Mouse (Mus musculus) CH12.LX (cell line): ENCODE data around the gene Dtd2. TPM values are rescaled to one million over a fixed set of nuclear protein-coding genes. Genes with fewer than 3 reads are reported as not detected.

Source experiments
- DNase-seq: peaks from one replicate; pipeline ENCODE4 v3.0.0-alpha.2; 2013; ENCODE audit errors: extremely low read depth
- H3K27ac ChIP-seq: 2 replicates; pipeline ENCODE4 v1.5.1; 2012; ENCODE audit warnings: low read depth, mild to moderate bottlenecking, control low read depth, moderate library complexity; ENCODE audit not compliant: insufficient read depth
- H3K27me3 ChIP-seq: replicated peaks from 2 replicates; pipeline ENCODE3; 2012; ENCODE audit warnings: inconsistent platforms
- H3K36me3 ChIP-seq, 2 experiments: replicated peaks in 1 of 2; 2 replicates each; pipeline versions ENCODE3 to v1.6.1; 2012; ENCODE audit warnings: inconsistent platforms in 1 of 2, low read length in 1 of 2, mild to moderate bottlenecking in 1 of 2, mixed read lengths in 1 of 2, moderate library complexity in 1 of 2; ENCODE audit not compliant: control insufficient read depth in 1 of 2, insufficient read depth in 1 of 2
- H3K4me1 ChIP-seq, 2 experiments: 2 replicates each; pipeline ENCODE4 v1.6.1; 2012; ENCODE audit warnings: inconsistent platforms in 1 of 2, moderate library complexity in 1 of 2; ENCODE audit not compliant: insufficient read depth in 2 of 2, control insufficient read depth in 1 of 2
- H3K4me2 ChIP-seq: 2 replicates; pipeline ENCODE4 v1.6.1; 2012; ENCODE audit warnings: low read depth, mild to moderate bottlenecking, control low read depth; ENCODE audit not compliant: poor library complexity, insufficient read depth, severe bottlenecking
- H3K4me3 ChIP-seq, 3 experiments: fragments of 150-350 bp in 1 of 3; sonication (generic) in 1 of 3; replicated peaks in 1 of 3; 2 replicates each; pipeline versions ENCODE3 to v1.5.1; 2011 to 2012; ENCODE audit warnings: low read depth in 2 of 3, low read length in 2 of 3, mild to moderate bottlenecking in 2 of 3, moderate library complexity in 2 of 3, control low read depth in 1 of 3, improper control_type of control experiment in 1 of 3, inconsistent platforms in 1 of 3, mixed read lengths in 1 of 3; ENCODE audit not compliant: poor library complexity in 1 of 3
- H3K79me2 ChIP-seq: replicated peaks from 2 replicates; pipeline ENCODE4 v1.6.1; 2012; ENCODE audit warnings: mild to moderate bottlenecking, moderate library complexity; ENCODE audit not compliant: control insufficient read depth, poor library complexity, insufficient read depth, severe bottlenecking; ENCODE audit errors: extremely low read depth
- H3K9ac ChIP-seq: 2 replicates; pipeline ENCODE4 v1.6.1; 2012; ENCODE audit warnings: low read depth, mild to moderate bottlenecking, control low read depth, moderate library complexity; ENCODE audit not compliant: insufficient read depth
- H3K9me3 ChIP-seq: replicated peaks from 2 replicates; pipeline ENCODE3; 2012; ENCODE audit warnings: low read length, inconsistent platforms, mixed read lengths
- BHLHE40 ChIP-seq: IDR thresholded peaks from 2 replicates; pipeline ENCODE4 v1.6.1; 2011; ENCODE audit warnings: mild to moderate bottlenecking, low read depth, low read length, improper control_type of control experiment
- CHD2 ChIP-seq: IDR thresholded peaks from 2 replicates; pipeline ENCODE4 v1.6.1; 2011; ENCODE audit warnings: low read length, improper control_type of control experiment
- CTCF ChIP-seq, 2 experiments: IDR thresholded peaks in 1 of 2; conservative IDR thresholded peaks in 1 of 2; 2 replicates each; pipeline ENCODE4 v1.5.1; 2011 to 2012; ENCODE audit warnings: low read depth in 2 of 2, low read length in 2 of 2, improper control_type of control experiment in 1 of 2, inconsistent platforms in 1 of 2, mild to moderate bottlenecking in 1 of 2, moderate library complexity in 1 of 2
- E2F4 ChIP-seq: IDR thresholded peaks from 2 replicates; pipeline ENCODE4 v1.6.1; 2011; ENCODE audit warnings: low read depth, low read length, improper control_type of control experiment; ENCODE audit not compliant: insufficient replicate concordance
- ELF1 ChIP-seq: IDR thresholded peaks from 2 replicates; pipeline ENCODE4 v1.6.1; 2014; ENCODE audit warnings: low read depth, mild to moderate bottlenecking, inconsistent platforms, low read length, improper control_type of control experiment
- ETS1 ChIP-seq: conservative IDR thresholded peaks from 2 replicates; pipeline ENCODE4 v1.6.1; 2012; ENCODE audit warnings: low read depth, mild to moderate bottlenecking, inconsistent platforms, low read length, improper control_type of control experiment, moderate library complexity
- HCFC1 ChIP-seq: IDR thresholded peaks from 2 replicates; pipeline ENCODE4 v1.6.1; 2012; ENCODE audit warnings: low read depth, mild to moderate bottlenecking, inconsistent platforms, low read length, improper control_type of control experiment
- IRF4 ChIP-seq: IDR thresholded peaks from 2 replicates; pipeline ENCODE4 v1.6.1; 2014; ENCODE audit warnings: low read depth, mild to moderate bottlenecking, inconsistent platforms, low read length, improper control_type of control experiment
- MAFK ChIP-seq: IDR thresholded peaks from 2 replicates; pipeline ENCODE4 v1.6.1; 2011; ENCODE audit warnings: low read length, improper control_type of control experiment; ENCODE audit not compliant: insufficient replicate concordance
- MAX ChIP-seq: IDR thresholded peaks from 2 replicates; pipeline ENCODE4 v1.6.1; 2011; ENCODE audit warnings: low read length, improper control_type of control experiment
- MXI1 ChIP-seq: IDR thresholded peaks from 2 replicates; pipeline ENCODE4 v1.6.1; 2011; ENCODE audit warnings: mild to moderate bottlenecking, low read depth, low read length, improper control_type of control experiment
- NRF1 ChIP-seq: IDR thresholded peaks from 2 replicates; pipeline ENCODE4 v1.6.1; 2014; ENCODE audit warnings: low read depth, mild to moderate bottlenecking, inconsistent platforms, low read length, improper control_type of control experiment, moderate library complexity
- PAX5 ChIP-seq: IDR thresholded peaks from 2 replicates; pipeline ENCODE4 v1.6.1; 2012; ENCODE audit warnings: low read length, inconsistent platforms, mixed read lengths
- POLR2A ChIP-seq: IDR thresholded peaks from 2 replicates; pipeline ENCODE4 v1.6.1; 2011; ENCODE audit warnings: low read depth, mild to moderate bottlenecking, improper control_type of control experiment, low read length
- RAD21 ChIP-seq: IDR thresholded peaks from 2 replicates; pipeline ENCODE4 v1.6.1; 2011; ENCODE audit warnings: low read depth, mild to moderate bottlenecking, low read length, improper control_type of control experiment, moderate library complexity
- SIN3A ChIP-seq: IDR thresholded peaks from 2 replicates; pipeline ENCODE4 v1.6.1; 2012; ENCODE audit warnings: low read length, improper control_type of control experiment, inconsistent platforms
- TBP ChIP-seq: conservative IDR thresholded peaks from 2 replicates; pipeline ENCODE4 v1.6.1; 2011; ENCODE audit warnings: low read depth, low read length, improper control_type of control experiment
- UBTF ChIP-seq: IDR thresholded peaks from 2 replicates; pipeline ENCODE4 v1.6.1; 2012; ENCODE audit warnings: low read depth, mild to moderate bottlenecking, inconsistent platforms, low read length, improper control_type of control experiment, moderate library complexity
- USF1 ChIP-seq: IDR thresholded peaks from 2 replicates; pipeline ENCODE4 v1.6.1; 2014; ENCODE audit warnings: low read depth, mild to moderate bottlenecking, inconsistent platforms, low read length, improper control_type of control experiment
- ZNF384 ChIP-seq: IDR thresholded peaks from 2 replicates; pipeline ENCODE4 v1.6.1; 2012; ENCODE audit warnings: low read depth, low read length, improper control_type of control experiment, inconsistent platforms
- dilution Hi-C: fragments of 300-500 bp; cut with MboI; formaldehyde crosslinking; loops from 2 replicates; pipeline ENCODE4 v1.14.3; 2020; ENCODE audit warnings: low sequenced_read_pairs; ENCODE audit not compliant: extremely low pct_unique_long_range_greater_than_20kb, extremely low pct_ligation_motif_present
- in situ Hi-C: fragments of 300-500 bp; cut with MboI; formaldehyde crosslinking; loops from 3 replicates; pipeline ENCODE4 v1.14.3; 2019; ENCODE audit warnings: low sequenced_read_pairs, low pct_ligation_motif_present, low pct_unique_long_range_greater_than_20kb, mixed read lengths
- polyA plus RNA-seq: library from polyadenylated mRNA; unstranded; fragments of >175 nt; gene quantifications from 2 replicates; pipeline ENCODE4 v1.2.1, GENCODE M21; 2012; ENCODE audit warnings: low read depth; ENCODE audit not compliant: insufficient read length
- total RNA-seq, 2 experiments: library from RNA; depleted of rRNA; stranded (reverse); fragments of 300-350 nt in 1 of 2; fragments of >200 nt in 1 of 2; gene quantifications; 2 replicates each; pipeline ENCODE4 v1.2.3; 2012 to 2014

Gene Dtd2
- total and polyA plus RNA-seq, 3 experiments: 24.5 to 39.6 (median 31.5) TPM

DNA sequence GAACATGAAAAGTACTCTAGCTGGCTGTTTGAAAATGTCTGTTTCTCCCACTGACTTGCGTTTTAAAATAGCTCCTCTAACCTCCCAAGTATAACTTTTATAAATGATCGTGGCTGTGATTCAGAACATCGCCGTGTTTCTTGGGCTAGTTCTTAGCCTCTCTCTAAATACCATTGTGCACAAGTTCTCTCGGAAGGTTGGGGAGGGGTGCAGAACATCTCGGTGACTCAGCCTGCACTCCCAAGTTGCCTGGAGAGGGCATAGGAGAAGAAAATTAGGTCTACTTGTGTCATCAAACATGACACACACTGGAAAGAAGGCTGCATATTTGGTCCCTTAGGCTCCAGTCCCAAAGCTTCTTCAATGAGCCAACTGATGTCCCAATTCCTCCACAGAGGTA lies 26.0 kb upstream of the Dtd2 start:
- dilution Hi-C loops (no loop called here), in situ Hi-C loops (loop anchor here (25.0 kb wide), 1 partner anchor 455 kb away; no protein-coding TSS in a partner anchor)
- Histone ChIP-seq H3K4me3 (no peak overlapping the region), H3K4me1 (peaks cover 0 to 14% of the 10 kb centered on the region in 2 experiments; a peak in 2 of 4 replicates), H3K27ac (no peak overlapping the region), H3K9me3 (no peaks in the 10 kb centered on the region), H3K79me2 (no peaks in the 10 kb centered on the region), H3K9ac (no peak overlapping the region), H3K36me3 (no peaks in the 10 kb centered on the region), H3K27me3 (no peaks in the 10 kb centered on the region), H3K4me2 (no peak overlapping the region)
- TF ChIP-seq MAX (no peak), E2F4 (no peak), HCFC1 (no peak), ETS1 (no peak), ZNF384 (no peak), POLR2A (no peak), NRF1 (no peak), CHD2 (no peak)
- DNase-seq: no peak

DNA sequence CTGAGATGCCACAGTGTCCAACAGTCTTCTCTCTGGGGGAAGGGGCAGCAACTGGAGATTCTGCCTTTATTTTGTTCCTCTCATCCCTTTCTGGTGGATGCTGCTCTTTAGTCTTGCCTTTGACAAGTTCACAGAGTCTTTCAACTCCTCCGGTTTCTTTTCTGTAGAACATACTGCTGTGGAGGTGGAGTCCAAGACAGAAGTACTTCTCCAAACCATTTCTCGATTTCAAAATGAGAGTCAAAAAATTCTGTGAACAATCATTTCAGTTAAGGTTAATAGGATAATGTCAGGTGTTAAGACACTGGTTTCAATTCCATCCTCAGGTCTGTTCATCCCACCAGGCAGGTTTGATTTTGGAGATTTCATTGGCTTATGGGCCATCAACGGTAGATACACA lies 21.7 kb upstream of the Dtd2 start, which contains the start of gene Gpr33:
Gene Gpr33, minus strand, starts transcription at position 101 of the 400 bp plus-strand sequence.
- Histone ChIP-seq H3K4me2 (no peak within 1 kb of the TSS), H3K27ac (no peak within 1 kb of the TSS), H3K79me2 (no peaks in the 10 kb centered on the region), H3K4me1 (peaks cover 0 to 3% of the 10 kb centered on the region in 2 experiments; a peak in 2 of 4 replicates), H3K9ac (no peak within 1 kb of the TSS), H3K9me3 (no peaks in the 10 kb centered on the region), H3K4me3 (no peak within 1 kb of the TSS), H3K27me3 (no peaks in the 10 kb centered on the region), H3K36me3 (no peaks in the 10 kb centered on the region)
- DNase-seq: no peak
- in situ Hi-C loops (loop anchor here (25.0 kb wide), 1 partner anchor 459 kb away; no protein-coding TSS in a partner anchor), dilution Hi-C loops (no loop called here)
- TF ChIP-seq ELF1 (no peak), UBTF (no peak), MAX (no peak), MXI1 (no peak), IRF4 (no peak), ETS1 (no peak), CTCF (conservative IDR thresholded peaks at IDR 0.05 in 1 of 2, IDR thresholded peaks at IDR 0.05 in 1 of 2; ENCODE audit: low read depth in 2 of 2, low read length in 2 of 2) (no peak), HCFC1 (no peak), RAD21 (no peak), USF1 (no peak), BHLHE40 (no peak), PAX5 (no peak), TBP (no peak), MAFK (no peak), SIN3A (no peak)
